Comparison of ENCODE assay signal across 12 mouse cellular contexts in genomic region chr12:71258196-71258920, GRCm38 (mm10). TPM values are rescaled to one million over a fixed set of nuclear protein-coding genes. Genes with fewer than 3 reads are reported as not detected.
DNase-seq lines count a peak whose midpoint lies in the region; ATAC-seq lines count a peak whose summit lies in the region.
"Had no signal": no experiment of that assay in that cellular context is flagged by ENCODE, and none has a peak within 500 bp of the region (broad histone marks: within the 10 kb centered on the region; RNA-seq: fewer than 3 reads in every experiment).

No protein-coding gene starts in this region.

- H3K27me3 ChIP-seq in heart, embryonic 13.5 days (replicated peaks) = no peaks in the 10 kb centered on the region
- H3K27me3 ChIP-seq in neural tube, embryonic 15.5 days (replicated peaks) = no peaks in the 10 kb centered on the region
- no peaks in the 10 kb centered on the region for H3K27me3 ChIP-seq in intestine, embryonic 15.5 days (replicated peaks)

- WGBS in heart, embryonic 13.5 days = 54% methylated on average over 18 of the region's 18 CpGs
- 71% methylated on average over 18 of the region's 18 CpGs for WGBS in neural tube, embryonic 15.5 days
- 23% methylated on average over 18 of the region's 18 CpGs for WGBS in intestine, embryonic 15.5 days

- H3K36me3 ChIP-seq in heart, embryonic 13.5 days = no peaks in the 10 kb centered on the region
- H3K36me3 ChIP-seq in neural tube, embryonic 15.5 days = no peaks in the 10 kb centered on the region
- H3K36me3 ChIP-seq in intestine, embryonic 15.5 days = no peaks in the 10 kb centered on the region

- 0 out of 2 replicates have a peak overlapping the region, but pooled peaks have one; percentile 24 for H3K9ac ChIP-seq in heart, embryonic 13.5 days
- H3K9ac ChIP-seq in neural tube, embryonic 15.5 days (replicated peaks) = no peak overlapping the region
- H3K9ac ChIP-seq in intestine, embryonic 15.5 days = no peak overlapping the region

- H3K4me2 ChIP-seq in heart, embryonic 13.5 days = peak overlapping the region; percentile 11; the same call in 1 of the 2 replicates
- H3K4me2 ChIP-seq in neural tube, embryonic 15.5 days = no peak overlapping the region
- H3K4me2 ChIP-seq in intestine, embryonic 15.5 days (replicated peaks) = no peak overlapping the region; the same call in 1 of the 2 replicates

- no peak overlapping the region for H3K27ac ChIP-seq in heart, embryonic 13.5 days (replicated peaks)
- H3K27ac ChIP-seq in neural tube, embryonic 15.5 days (replicated peaks) = no peak overlapping the region
- no peak overlapping the region for H3K27ac ChIP-seq in intestine, embryonic 15.5 days
- H3K27ac ChIP-seq: layer of hippocampus, adult 2 months had no signal

- intact Hi-C loops in heart, postnatal 36 days (cut with DNase I) = no loop called here

- no peak for DNase-seq in heart, postnatal 36 days
- peak; percentile 49 for DNase-seq in neural tube, embryonic 10.5 days (ENCODE audit: extremely low spot score, low spot score)
- DNase-seq in cerebellum, adult 9-11 months = no peak
- DNase-seq in cerebellum, postnatal 36 days = no peak
- no peak for DNase-seq in natural killer cell, adult 2 months (ENCODE audit: low spot score in 2 of 2)
- DNase-seq: heart, postnatal 4 days; lung, postnatal 36 days had no signal

- peaks cover 8% of the 10 kb centered on the region for H3K4me1 ChIP-seq in heart, embryonic 13.5 days
- no peaks in the 10 kb centered on the region for H3K4me1 ChIP-seq in neural tube, embryonic 15.5 days
- no peaks in the 10 kb centered on the region for H3K4me1 ChIP-seq in intestine, embryonic 15.5 days (replicated peaks)

- no peak for ATAC-seq in heart, embryonic 13.5 days (ENCODE audit: extremely low read depth, insufficient number of reproducible peaks, low FRiP score, low TSS enrichment)
- ATAC-seq in neural tube, embryonic 15.5 days (ENCODE audit: low FRiP score) = no peak
- ATAC-seq in intestine, embryonic 15.5 days = peak; percentile 63
- ATAC-seq: CD4-positive, CD25-positive, alpha-beta regulatory T cell, adult 4 months had no signal

- 0 out of 2 replicates have a peak, but pooled peaks cover 4% of the 10 kb centered on the region for H3K9me3 ChIP-seq in heart, embryonic 13.5 days
- no peaks in the 10 kb centered on the region for H3K9me3 ChIP-seq in neural tube, embryonic 15.5 days (replicated peaks)
- H3K9me3 ChIP-seq in intestine, embryonic 15.5 days = no peaks in the 10 kb centered on the region

- no peak overlapping the region for H3K4me3 ChIP-seq in heart, embryonic 13.5 days
- H3K4me3 ChIP-seq in neural tube, embryonic 15.5 days (replicated peaks) = no peak overlapping the region
- no peak overlapping the region for H3K4me3 ChIP-seq in intestine, embryonic 15.5 days (replicated peaks)
- H3K4me3 ChIP-seq: layer of hippocampus, adult 2 months had no signal

RNA-seq across cellular contexts. Expression of gene Dact1, which starts 51.3 kb away (rescaled TPM):
- polyA plus RNA-seq in heart, embryonic 13.5 days (2015; fragmentation: Nextera tagmentation; extraction: Ambion mirVana) = 8.6 and 9.7 TPM in 2 replicates
- 1 to 10 TPM; 4.8 to 6.2 TPM for total RNA-seq in heart, postnatal 36 days (2021)
- 22.2 and 25.0 TPM in 2 replicates for polyA plus RNA-seq in neural tube, embryonic 15.5 days (2015; fragmentation: Nextera tagmentation; extraction: Ambion mirVana)
- polyA plus RNA-seq in intestine, embryonic 15.5 days (2015; fragmentation: Nextera tagmentation; extraction: Ambion mirVana) = 12.7 and 14.6 TPM in 2 replicates
- polyA plus RNA-seq: CD4-positive, CD25-positive, alpha-beta regulatory T cell, adult 4 months had no signal
